Mouse (Mus musculus) CH12.LX (cell line): ENCODE data around the gene Prkca. TPM values are rescaled to one million over a fixed set of nuclear protein-coding genes. Genes with fewer than 3 reads are reported as not detected.

Source experiments
- DNase-seq: peaks from one replicate; pipeline ENCODE4 v3.0.0-alpha.2; 2013; ENCODE audit errors: extremely low read depth
- H3K27ac ChIP-seq: 2 replicates; pipeline ENCODE4 v1.5.1; 2012; ENCODE audit warnings: low read depth, mild to moderate bottlenecking, control low read depth, moderate library complexity; ENCODE audit not compliant: insufficient read depth
- H3K27me3 ChIP-seq: replicated peaks from 2 replicates; pipeline ENCODE3; 2012; ENCODE audit warnings: inconsistent platforms
- H3K36me3 ChIP-seq, 2 experiments: replicated peaks in 1 of 2; 2 replicates each; pipeline versions ENCODE3 to v1.6.1; 2012; ENCODE audit warnings: inconsistent platforms in 1 of 2, low read length in 1 of 2, mild to moderate bottlenecking in 1 of 2, mixed read lengths in 1 of 2, moderate library complexity in 1 of 2; ENCODE audit not compliant: control insufficient read depth in 1 of 2, insufficient read depth in 1 of 2
- H3K4me1 ChIP-seq, 2 experiments: 2 replicates each; pipeline ENCODE4 v1.6.1; 2012; ENCODE audit warnings: inconsistent platforms in 1 of 2, moderate library complexity in 1 of 2; ENCODE audit not compliant: insufficient read depth in 2 of 2, control insufficient read depth in 1 of 2
- H3K4me2 ChIP-seq: 2 replicates; pipeline ENCODE4 v1.6.1; 2012; ENCODE audit warnings: low read depth, mild to moderate bottlenecking, control low read depth; ENCODE audit not compliant: poor library complexity, insufficient read depth, severe bottlenecking
- H3K4me3 ChIP-seq, 3 experiments: fragments of 150-350 bp in 1 of 3; sonication (generic) in 1 of 3; replicated peaks in 1 of 3; 2 replicates each; pipeline versions ENCODE3 to v1.5.1; 2011 to 2012; ENCODE audit warnings: low read depth in 2 of 3, low read length in 2 of 3, mild to moderate bottlenecking in 2 of 3, moderate library complexity in 2 of 3, control low read depth in 1 of 3, improper control_type of control experiment in 1 of 3, inconsistent platforms in 1 of 3, mixed read lengths in 1 of 3; ENCODE audit not compliant: poor library complexity in 1 of 3
- H3K79me2 ChIP-seq: replicated peaks from 2 replicates; pipeline ENCODE4 v1.6.1; 2012; ENCODE audit warnings: mild to moderate bottlenecking, moderate library complexity; ENCODE audit not compliant: control insufficient read depth, poor library complexity, insufficient read depth, severe bottlenecking; ENCODE audit errors: extremely low read depth
- H3K9ac ChIP-seq: 2 replicates; pipeline ENCODE4 v1.6.1; 2012; ENCODE audit warnings: low read depth, mild to moderate bottlenecking, control low read depth, moderate library complexity; ENCODE audit not compliant: insufficient read depth
- H3K9me3 ChIP-seq: replicated peaks from 2 replicates; pipeline ENCODE3; 2012; ENCODE audit warnings: low read length, inconsistent platforms, mixed read lengths
- BHLHE40 ChIP-seq: IDR thresholded peaks from 2 replicates; pipeline ENCODE4 v1.6.1; 2011; ENCODE audit warnings: mild to moderate bottlenecking, low read depth, low read length, improper control_type of control experiment
- CHD1 ChIP-seq: IDR thresholded peaks from 2 replicates; pipeline ENCODE4 v1.6.1; 2012; ENCODE audit warnings: low read depth, low read length, improper control_type of control experiment, inconsistent platforms
- CTCF ChIP-seq, 2 experiments: IDR thresholded peaks in 1 of 2; conservative IDR thresholded peaks in 1 of 2; 2 replicates each; pipeline ENCODE4 v1.5.1; 2011 to 2012; ENCODE audit warnings: low read depth in 2 of 2, low read length in 2 of 2, improper control_type of control experiment in 1 of 2, inconsistent platforms in 1 of 2, mild to moderate bottlenecking in 1 of 2, moderate library complexity in 1 of 2
- E2F4 ChIP-seq: IDR thresholded peaks from 2 replicates; pipeline ENCODE4 v1.6.1; 2011; ENCODE audit warnings: low read depth, low read length, improper control_type of control experiment; ENCODE audit not compliant: insufficient replicate concordance
- EP300 ChIP-seq: IDR thresholded peaks from 2 replicates; pipeline ENCODE4 v1.6.1; 2011; ENCODE audit warnings: low read length, improper control_type of control experiment
- ETS1 ChIP-seq: conservative IDR thresholded peaks from 2 replicates; pipeline ENCODE4 v1.6.1; 2012; ENCODE audit warnings: low read depth, mild to moderate bottlenecking, inconsistent platforms, low read length, improper control_type of control experiment, moderate library complexity
- JUND ChIP-seq: conservative IDR thresholded peaks from 2 replicates; pipeline ENCODE4 v1.6.1; 2011; ENCODE audit warnings: low read depth, low read length, improper control_type of control experiment
- KAT2A ChIP-seq: IDR thresholded peaks from 2 replicates; pipeline ENCODE4 v1.6.1; 2012; ENCODE audit warnings: low read length, improper control_type of control experiment, inconsistent platforms; ENCODE audit not compliant: insufficient replicate concordance
- MAFK ChIP-seq: IDR thresholded peaks from 2 replicates; pipeline ENCODE4 v1.6.1; 2011; ENCODE audit warnings: low read length, improper control_type of control experiment; ENCODE audit not compliant: insufficient replicate concordance
- MAZ ChIP-seq: IDR thresholded peaks from 2 replicates; pipeline ENCODE4 v1.6.1; 2012; ENCODE audit warnings: low read depth, mild to moderate bottlenecking, inconsistent platforms, low read length, improper control_type of control experiment, moderate library complexity
- MXI1 ChIP-seq: IDR thresholded peaks from 2 replicates; pipeline ENCODE4 v1.6.1; 2011; ENCODE audit warnings: mild to moderate bottlenecking, low read depth, low read length, improper control_type of control experiment
- MYC ChIP-seq: IDR thresholded peaks from 2 replicates; pipeline ENCODE4 v1.6.1; 2011; ENCODE audit warnings: low read depth, mild to moderate bottlenecking, improper control_type of control experiment, low read length
- NELFE ChIP-seq: IDR thresholded peaks from 2 replicates; pipeline ENCODE4 v1.6.1; 2011; ENCODE audit warnings: low read depth, low read length, improper control_type of control experiment
- POLR2A ChIP-seq: IDR thresholded peaks from 2 replicates; pipeline ENCODE4 v1.6.1; 2011; ENCODE audit warnings: low read depth, mild to moderate bottlenecking, improper control_type of control experiment, low read length
- POLR2AphosphoS2 ChIP-seq: IDR thresholded peaks from 2 replicates; pipeline ENCODE4 v1.6.1; 2011; ENCODE audit warnings: low read depth, low read length, improper control_type of control experiment
- RAD21 ChIP-seq: IDR thresholded peaks from 2 replicates; pipeline ENCODE4 v1.6.1; 2011; ENCODE audit warnings: low read depth, mild to moderate bottlenecking, low read length, improper control_type of control experiment, moderate library complexity
- SIN3A ChIP-seq: IDR thresholded peaks from 2 replicates; pipeline ENCODE4 v1.6.1; 2012; ENCODE audit warnings: low read length, improper control_type of control experiment, inconsistent platforms
- SMC3 ChIP-seq: IDR thresholded peaks from 2 replicates; pipeline ENCODE4 v1.6.1; 2011; ENCODE audit warnings: low read depth, low read length, improper control_type of control experiment
- TBP ChIP-seq: conservative IDR thresholded peaks from 2 replicates; pipeline ENCODE4 v1.6.1; 2011; ENCODE audit warnings: low read depth, low read length, improper control_type of control experiment
- UBTF ChIP-seq: IDR thresholded peaks from 2 replicates; pipeline ENCODE4 v1.6.1; 2012; ENCODE audit warnings: low read depth, mild to moderate bottlenecking, inconsistent platforms, low read length, improper control_type of control experiment, moderate library complexity
- USF1 ChIP-seq: IDR thresholded peaks from 2 replicates; pipeline ENCODE4 v1.6.1; 2014; ENCODE audit warnings: low read depth, mild to moderate bottlenecking, inconsistent platforms, low read length, improper control_type of control experiment
- USF2 ChIP-seq: conservative IDR thresholded peaks from 2 replicates; pipeline ENCODE4 v1.6.1; 2011; ENCODE audit warnings: low read depth, low read length, improper control_type of control experiment
- ZC3H11A ChIP-seq: IDR thresholded peaks from 2 replicates; pipeline ENCODE4 v1.6.1; 2012; ENCODE audit warnings: low read depth, mild to moderate bottlenecking, inconsistent platforms, low read length, improper control_type of control experiment
- ZKSCAN1 ChIP-seq: IDR thresholded peaks from 2 replicates; pipeline ENCODE4 v1.6.1; 2012; ENCODE audit warnings: low read depth, inconsistent platforms, low read length, improper control_type of control experiment, borderline replicate concordance
- ZMIZ1 ChIP-seq: IDR thresholded peaks from 2 replicates; pipeline ENCODE4 v1.6.1; 2012; ENCODE audit warnings: low read depth, mild to moderate bottlenecking, inconsistent platforms, low read length, improper control_type of control experiment
- ZNF384 ChIP-seq: IDR thresholded peaks from 2 replicates; pipeline ENCODE4 v1.6.1; 2012; ENCODE audit warnings: low read depth, low read length, improper control_type of control experiment, inconsistent platforms
- dilution Hi-C: fragments of 300-500 bp; cut with MboI; formaldehyde crosslinking; loops from 2 replicates; pipeline ENCODE4 v1.14.3; 2020; ENCODE audit warnings: low sequenced_read_pairs; ENCODE audit not compliant: extremely low pct_unique_long_range_greater_than_20kb, extremely low pct_ligation_motif_present
- in situ Hi-C: fragments of 300-500 bp; cut with MboI; formaldehyde crosslinking; loops from 3 replicates; pipeline ENCODE4 v1.14.3; 2019; ENCODE audit warnings: low sequenced_read_pairs, low pct_ligation_motif_present, low pct_unique_long_range_greater_than_20kb, mixed read lengths
- polyA plus RNA-seq: library from polyadenylated mRNA; unstranded; fragments of >175 nt; gene quantifications from 2 replicates; pipeline ENCODE4 v1.2.1, GENCODE M21; 2012; ENCODE audit warnings: low read depth; ENCODE audit not compliant: insufficient read length
- total RNA-seq, 2 experiments: library from RNA; depleted of rRNA; stranded (reverse); fragments of 300-350 nt in 1 of 2; fragments of >200 nt in 1 of 2; gene quantifications; 2 replicates each; pipeline ENCODE4 v1.2.3; 2012 to 2014

The Prkca gene
- total and polyA plus RNA-seq, 3 experiments = 40.0 to 107 (median 43.7) TPM

- H3K4me1 ChIP-seq = peaks cover 0 to 13% of the 10 kb centered on the region in 2 experiments; a peak in 1 of 4 replicates
- H3K4me3 ChIP-seq = no peak overlapping the region
- dilution Hi-C loops = no loop called here
- no peaks in the 10 kb centered on the region for H3K9me3 ChIP-seq
- peaks cover 2 to 46% of the 10 kb centered on the region in 2 experiments for H3K36me3 ChIP-seq
- no peak overlapping the region for H3K4me2 ChIP-seq
- H3K79me2 ChIP-seq = no peaks in the 10 kb centered on the region
- peak; percentile 46 for DNase-seq
- H3K9ac ChIP-seq = no peak overlapping the region
- H3K27ac ChIP-seq = no peak overlapping the region
- H3K27me3 ChIP-seq = no peaks in the 10 kb centered on the region
- in situ Hi-C loops = no loop called here
- TF ChIP-seq TBP (no peak), ZC3H11A (no peak), MXI1 (no peak), EP300 (peak; percentile 49; the same call in 1 of the 2 replicates), NELFE (no peak), MYC (no peak), JUND (no peak), USF1 (peak; percentile 18; the same call in 1 of the 2 replicates), ETS1 (no peak), USF2 (0 out of 2 replicates have a peak, but pooled peaks have one; percentile 5), CTCF (conservative IDR thresholded peaks at IDR 0.05 in 1 of 2, IDR thresholded peaks at IDR 0.05 in 1 of 2; ENCODE audit: low read depth in 2 of 2, low read length in 2 of 2) (no peak), SIN3A (no peak), UBTF (no peak), MAFK (0 out of 2 replicates have a peak, but pooled peaks have one; percentile 41), POLR2A (no peak), BHLHE40 (peak; percentile 42)
Observed at GRCm38 (mm10) chr11:108068430-108068829, 275.3 kb downstream of the Prkca start.

DNA sequence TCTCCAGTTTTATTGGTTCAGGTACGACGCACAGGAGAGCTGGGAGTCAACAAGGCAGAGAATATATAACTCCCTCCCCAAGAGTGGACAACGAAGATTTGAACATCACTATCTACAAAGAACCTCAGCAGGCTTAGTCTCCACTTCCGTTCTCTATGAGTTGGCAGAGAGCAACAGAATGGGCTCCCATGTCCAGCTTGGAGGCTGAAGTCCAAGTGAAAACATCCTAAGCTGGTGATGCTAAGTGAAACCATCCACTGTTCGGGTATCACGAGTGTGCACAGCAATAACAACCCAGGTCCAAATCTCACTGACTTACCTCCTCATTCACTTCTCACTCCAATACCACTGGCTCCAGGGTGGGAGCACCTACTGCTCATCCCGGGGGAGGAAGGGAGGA lies 276.6 kb downstream of the Prkca start:
- H3K4me1 ChIP-seq = peaks cover 0 to 25% of the 10 kb centered on the region in 2 experiments; a peak in 2 of 4 replicates
- H3K27ac ChIP-seq = no peak overlapping the region
- DNase-seq = no peak
- peaks cover 2 to 51% of the 10 kb centered on the region in 2 experiments for H3K36me3 ChIP-seq
- no peaks in the 10 kb centered on the region for H3K27me3 ChIP-seq
- H3K9ac ChIP-seq = no peak overlapping the region
- dilution Hi-C loops = no loop called here
- H3K79me2 ChIP-seq = no peaks in the 10 kb centered on the region
- H3K9me3 ChIP-seq = no peaks in the 10 kb centered on the region
- TF ChIP-seq CHD1 (no peak), KAT2A (no peak), CTCF (conservative IDR thresholded peaks at IDR 0.05 in 1 of 2, IDR thresholded peaks at IDR 0.05 in 1 of 2; ENCODE audit: low read depth in 2 of 2, low read length in 2 of 2) (no peak), ZKSCAN1 (no peak), E2F4 (no peak), USF2 (no peak), ZMIZ1 (no peak), SMC3 (no peak), POLR2AphosphoS2 (no peak), UBTF (no peak), ZNF384 (no peak), NELFE (no peak), MAZ (no peak), RAD21 (no peak)
- no peak overlapping the region for H3K4me2 ChIP-seq
- in situ Hi-C loops = no loop called here
- no peak overlapping the region for H3K4me3 ChIP-seq
